Mouse (Mus musculus) liver, postnatal 0 days (tissue): ENCODE results near the gene Hpgd.

Experiments
- CTCF ChIP-seq: sonication (generic); IDR thresholded peaks from 2 replicates; pipeline ENCODE4 v1.5.1; 2016; ENCODE audit warnings: antibody characterized with exemption, low read depth
- EP300 ChIP-seq: IDR thresholded peaks from 2 replicates; pipeline ENCODE4 v1.6.1; 2016; ENCODE audit warnings: antibody characterized with exemption, low read depth, mild to moderate bottlenecking

- TF ChIP-seq CTCF (no peak), EP300 (0 out of 2 replicates have a peak, but pooled peaks have one; percentile 15)
Measured at GRCm38 (mm10) chr8:56287370-56288072, 6.9 kb upstream of the Hpgd start.
